Mouse (Mus musculus): ENCODE data around the gene Chtf18. TPM values are rescaled to one million over a fixed set of nuclear protein-coding genes. Genes with fewer than 3 reads are reported as not detected.

The Chtf18 gene
- polyA plus RNA-seq, 1 experiment = 3.0 TPM

DNA sequence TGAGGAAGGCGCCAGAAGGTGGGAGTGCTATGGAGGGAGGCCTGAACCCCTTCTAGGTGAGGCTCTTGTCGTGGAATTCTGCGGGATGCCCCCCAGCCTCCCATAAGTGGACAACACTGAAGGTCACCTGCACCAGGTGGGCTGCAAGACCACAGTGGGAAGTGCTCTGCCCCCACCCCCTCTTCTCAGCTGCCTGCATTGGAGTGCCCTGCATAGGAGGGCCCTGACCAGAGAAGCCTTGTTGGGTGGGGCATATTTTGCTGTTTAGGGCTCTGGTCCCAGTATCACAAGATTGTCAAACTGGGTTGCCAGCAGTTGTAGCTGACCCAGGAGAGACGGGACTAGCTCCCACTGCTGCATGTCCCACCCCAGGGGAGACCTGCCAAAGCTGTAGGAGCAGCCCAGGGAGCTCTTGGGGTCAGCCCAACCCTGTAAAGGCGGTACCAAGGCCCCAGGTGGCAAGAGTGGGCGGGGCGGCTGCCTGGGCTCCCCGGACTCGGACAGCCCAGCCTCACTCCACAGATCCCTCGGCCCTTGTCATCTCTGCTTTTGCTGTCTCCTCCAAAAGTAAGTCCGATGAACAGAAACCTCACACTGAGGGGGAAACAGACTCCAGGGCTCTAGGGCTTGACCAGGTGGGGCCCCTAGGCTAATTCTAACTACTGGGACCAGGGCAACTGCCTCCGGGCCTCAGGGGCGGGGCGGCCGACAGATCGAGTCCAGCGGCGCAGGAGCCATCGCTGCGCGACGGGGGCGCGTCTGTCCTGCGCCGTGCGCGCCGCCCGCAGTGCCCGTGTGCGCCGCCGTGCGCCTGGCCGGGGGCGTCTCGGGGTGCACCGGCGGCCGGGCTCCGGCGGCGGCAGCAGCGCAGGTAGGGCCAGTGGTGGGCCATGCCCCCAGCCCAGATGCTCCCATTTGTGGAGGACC lies 10.2 kb downstream of the Chtf18 start, which contains the start of gene Gng13:
TSS of gene Gng13 (plus strand) at position 461 of the 927 bp plus-strand sequence.
- no peak for DNase-seq
- 2% methylated on average over 45 of the region's 45 CpGs for WGBS
- no peak within 1 kb of the TSS for H3K4me3 ChIP-seq (replicated peaks; ENCODE audit: extremely low read depth, low read depth, low read length)
- H3K4me1 ChIP-seq (ENCODE audit: control insufficient read depth, insufficient read depth, low read length) = no peaks in the 10 kb centered on the region
- TF ChIP-seq POLR2A (IDR thresholded peaks at IDR 0.05; ENCODE audit: borderline replicate concordance, extremely low read depth, low read depth, low read length) (no peak), CTCF (IDR thresholded peaks at IDR 0.05; ENCODE audit: insufficient read depth, low read length) (no peak)

- TF ChIP-seq CTCF (IDR thresholded peaks at IDR 0.05; ENCODE audit: insufficient read depth, low read length) = no peak
- no peak for TF ChIP-seq POLR2A (IDR thresholded peaks at IDR 0.05; ENCODE audit: borderline replicate concordance, extremely low read depth, low read depth, low read length)
- DNase-seq = no peak
- no peak overlapping the region for H3K4me3 ChIP-seq (replicated peaks; ENCODE audit: extremely low read depth, low read depth, low read length)
- no peaks in the 10 kb centered on the region for H3K4me1 ChIP-seq (ENCODE audit: control insufficient read depth, insufficient read depth, low read length)
- 6% methylated on average over 6 of the region's 6 CpGs for WGBS
Observed at GRCm38 (mm10) chr17:25716130-25716529, 11.1 kb downstream of the Chtf18 start.

- WGBS = 51% methylated on average over 3 of the region's 3 CpGs
- no peak for DNase-seq
- TF ChIP-seq POLR2A (IDR thresholded peaks at IDR 0.05; ENCODE audit: borderline replicate concordance, extremely low read depth, low read depth, low read length) = no peak
- TF ChIP-seq CTCF (IDR thresholded peaks at IDR 0.05; ENCODE audit: insufficient read depth, low read length) = no peak
- no peaks in the 10 kb centered on the region for H3K4me1 ChIP-seq (ENCODE audit: control insufficient read depth, insufficient read depth, low read length)
- H3K4me3 ChIP-seq (replicated peaks; ENCODE audit: extremely low read depth, low read depth, low read length) = no peak overlapping the region
Observed at GRCm38 (mm10) chr17:25715627-25716026, 11.6 kb downstream of the Chtf18 start.

- no peak overlapping the region for H3K4me3 ChIP-seq (replicated peaks; ENCODE audit: extremely low read depth, low read depth, low read length)
- DNase-seq = no peak
- H3K4me1 ChIP-seq (ENCODE audit: control insufficient read depth, insufficient read depth, low read length) = no peaks in the 10 kb centered on the region
- TF ChIP-seq POLR2A (IDR thresholded peaks at IDR 0.05; ENCODE audit: borderline replicate concordance, extremely low read depth, low read depth, low read length) = no peak
- TF ChIP-seq CTCF (IDR thresholded peaks at IDR 0.05; ENCODE audit: insufficient read depth, low read length) = no peak
- WGBS = 57% methylated on average over 4 of the region's 4 CpGs
Observed at GRCm38 (mm10) chr17:25711136-25711535, 16.1 kb downstream of the Chtf18 start.

- no peaks in the 10 kb centered on the region for H3K4me1 ChIP-seq (ENCODE audit: control insufficient read depth, insufficient read depth, low read length)
- 90% methylated on average over 2 of the region's 2 CpGs for WGBS
- TF ChIP-seq POLR2A (IDR thresholded peaks at IDR 0.05; ENCODE audit: borderline replicate concordance, extremely low read depth, low read depth, low read length) = no peak
- no peak for TF ChIP-seq CTCF (IDR thresholded peaks at IDR 0.05; ENCODE audit: insufficient read depth, low read length)
- no peak for DNase-seq
- no peak overlapping the region for H3K4me3 ChIP-seq (replicated peaks; ENCODE audit: extremely low read depth, low read depth, low read length)
Observed at GRCm38 (mm10) chr17:25709994-25710393, 17.2 kb downstream of the Chtf18 start.

- TF ChIP-seq CTCF (IDR thresholded peaks at IDR 0.05; ENCODE audit: insufficient read depth, low read length) (no peak), POLR2A (IDR thresholded peaks at IDR 0.05; ENCODE audit: borderline replicate concordance, extremely low read depth, low read depth, low read length) (no peak)
- WGBS = 55% methylated on average over 9 of the region's 9 CpGs
- H3K4me3 ChIP-seq (replicated peaks; ENCODE audit: extremely low read depth, low read depth, low read length) = no peak overlapping the region
- H3K4me1 ChIP-seq (ENCODE audit: control insufficient read depth, insufficient read depth, low read length) = no peaks in the 10 kb centered on the region
- no peak for DNase-seq
Observed at GRCm38 (mm10) chr17:25700863-25701496, 26.2 kb downstream of the Chtf18 start.

DNA sequence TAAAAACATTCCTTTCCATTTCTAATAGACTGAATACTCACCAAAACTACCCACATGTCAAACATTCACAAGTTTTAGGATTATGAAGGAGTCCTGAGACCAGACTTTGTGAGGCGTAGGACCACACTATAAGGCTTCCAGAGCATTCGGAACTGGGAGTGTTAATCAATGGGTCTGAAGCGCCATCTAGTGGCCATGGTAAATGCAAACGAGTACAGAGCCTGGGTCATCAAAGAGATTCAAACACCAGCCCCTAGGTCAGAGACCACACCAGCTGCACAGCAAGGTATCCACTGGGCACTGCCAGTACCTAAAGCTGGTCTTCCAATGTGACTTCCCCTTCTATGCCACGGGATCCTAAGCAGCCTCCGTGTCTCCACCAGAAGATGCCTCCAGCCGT lies 28.8 kb downstream of the Chtf18 start:
- WGBS = 11% methylated on average over 7 of the region's 7 CpGs
- peak; percentile 55 for TF ChIP-seq CTCF (IDR thresholded peaks at IDR 0.05; ENCODE audit: insufficient read depth, low read length)
- TF ChIP-seq POLR2A (IDR thresholded peaks at IDR 0.05; ENCODE audit: borderline replicate concordance, extremely low read depth, low read depth, low read length) = no peak
- Histone ChIP-seq H3K4me3 (replicated peaks; ENCODE audit: extremely low read depth, low read depth, low read length) (no peak overlapping the region), H3K4me1 (ENCODE audit: control insufficient read depth, insufficient read depth, low read length) (no peaks in the 10 kb centered on the region)
- peak; percentile 52 for DNase-seq

GRCm38 (mm10) chr17:25696263-25696662 lies 31.0 kb downstream of the Chtf18 start:
- 21% methylated on average over 1 of the region's 1 CpGs for WGBS
- Histone ChIP-seq H3K4me3 (replicated peaks; ENCODE audit: extremely low read depth, low read depth, low read length) (no peak overlapping the region), H3K4me1 (ENCODE audit: control insufficient read depth, insufficient read depth, low read length) (no peaks in the 10 kb centered on the region)
- TF ChIP-seq CTCF (IDR thresholded peaks at IDR 0.05; ENCODE audit: insufficient read depth, low read length) (no peak), POLR2A (IDR thresholded peaks at IDR 0.05; ENCODE audit: borderline replicate concordance, extremely low read depth, low read depth, low read length) (no peak)
- no peak for DNase-seq

DNA sequence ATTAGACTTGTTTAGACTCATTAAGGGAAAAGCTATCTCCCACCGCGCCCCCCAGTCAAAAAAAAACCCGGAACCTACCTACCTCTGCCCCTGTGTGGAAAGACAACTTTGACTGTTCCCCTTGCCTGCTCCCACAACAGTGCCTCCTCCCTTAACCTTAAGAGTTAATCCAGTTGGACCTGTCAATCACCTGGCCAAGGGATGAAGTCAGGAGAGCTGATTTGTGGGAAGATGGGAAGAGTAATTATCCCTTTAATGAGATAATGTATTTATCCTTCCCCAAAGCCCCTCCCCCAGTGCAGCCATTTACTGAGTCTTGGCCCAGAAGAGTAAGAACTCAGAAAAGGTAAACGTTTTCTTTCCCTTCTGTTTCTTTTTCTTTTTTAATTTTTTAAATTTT lies 38.3 kb downstream of the Chtf18 start:
- 79% methylated on average over 4 of the region's 4 CpGs for WGBS
- no peak for DNase-seq
- Histone ChIP-seq H3K4me3 (replicated peaks; ENCODE audit: extremely low read depth, low read depth, low read length) (no peak overlapping the region), H3K4me1 (ENCODE audit: control insufficient read depth, insufficient read depth, low read length) (no peaks in the 10 kb centered on the region)
- no peak for TF ChIP-seq CTCF (IDR thresholded peaks at IDR 0.05; ENCODE audit: insufficient read depth, low read length)
- no peak for TF ChIP-seq POLR2A (IDR thresholded peaks at IDR 0.05; ENCODE audit: borderline replicate concordance, extremely low read depth, low read depth, low read length)

Measured in lung, adult 2 months (tissue).